Mouse (Mus musculus) neural tube, embryonic 11.5 days (tissue): ENCODE measurements around the gene Celsr3. TPM values are rescaled to one million over a fixed set of nuclear protein-coding genes. Genes with fewer than 3 reads are reported as not detected.

ENCODE experiments used
- ATAC-seq: fragments of 200-750 bp; cut with Nextera tagmentation; 2 replicates; pipeline ENCODE4 v1.8.0; 2017; ENCODE audit warnings: moderate number of reproducible peaks, mild to moderate bottlenecking, moderate TSS enrichment, moderate library complexity; ENCODE audit not compliant: insufficient read depth, low FRiP score, low TSS enrichment
- DNase-seq: peaks from one replicate; pipeline ENCODE4 v3.0.0-alpha.2; 2015; ENCODE audit warnings: low spot score
- H3K27ac ChIP-seq: fragments of 300-500 bp; sonication (generic); 2 replicates; pipeline ENCODE4 v1.5.1; 2014; ENCODE audit warnings: low read depth, mild to moderate bottlenecking, low read length
- H3K27me3 ChIP-seq: fragments of 300-500 bp; sonication (generic); 2 replicates; pipeline ENCODE4 v1.6.1; 2014; ENCODE audit warnings: mild to moderate bottlenecking, low read length, mixed read lengths; ENCODE audit not compliant: control insufficient read depth, insufficient read depth
- H3K36me3 ChIP-seq: fragments of 300-500 bp; sonication (generic); 2 replicates; pipeline ENCODE4 v1.6.1; 2014; ENCODE audit warnings: mild to moderate bottlenecking, low read length, moderate library complexity, mixed read lengths; ENCODE audit not compliant: control insufficient read depth, insufficient read depth
- H3K4me1 ChIP-seq: fragments of 300-500 bp; sonication (generic); 2 replicates; pipeline ENCODE4 v1.6.1; 2014; ENCODE audit warnings: low read length, mixed read lengths; ENCODE audit not compliant: control insufficient read depth, insufficient read depth
- H3K4me2 ChIP-seq: fragments of 300-500 bp; sonication (generic); 2 replicates; pipeline ENCODE4 v1.6.1; 2014; ENCODE audit warnings: low read depth, mild to moderate bottlenecking, moderate library complexity
- H3K4me3 ChIP-seq: fragments of 300-500 bp; sonication (generic); 2 replicates; pipeline ENCODE4 v1.5.1; 2014; ENCODE audit warnings: low read depth, low read length
- H3K9ac ChIP-seq: fragments of 300-500 bp; sonication (generic); 2 replicates; pipeline ENCODE4 v1.6.1; 2014; ENCODE audit warnings: mild to moderate bottlenecking, low read length
- H3K9me3 ChIP-seq: fragments of 300-500 bp; sonication (generic); 2 replicates; pipeline ENCODE4 v1.6.1; 2016; ENCODE audit warnings: low read length; ENCODE audit not compliant: control insufficient read depth
- WGBS: fragments of 180-500 bp; shearing (Covaris S2); extraction: QIAGEN DNeasy Blood & Tissue Kit; methylation state at CpG from one replicate; pipeline ENCODE4 v1.1.7; 2014; 5-methylcytosine and 5-hydroxymethylcytosine counted together
- microRNA-seq: library from miRNA; unstranded; fragments of <30 nt; microRNA quantifications from one replicate; pipeline ENCODE4, GENCODE M21; 2016
- polyA plus RNA-seq: library from polyadenylated mRNA; unstranded; fragments of >200 nt; fragmentation: Nextera tagmentation; extraction: Ambion mirVana; gene quantifications from 2 replicates; pipeline ENCODE4 v1.2.1, GENCODE M21; 2014

Celsr3 gene
- polyA plus RNA-seq, 1 experiment from 2014 or later = 6.7 TPM

- DNase-seq (peak; percentile 92), ATAC-seq (peak; percentile 86)
- H3K9me3 ChIP-seq = no peaks in the 10 kb centered on the region
- WGBS = 3% methylated on average over 25 of the region's 25 CpGs
- H3K36me3 ChIP-seq = no peaks in the 10 kb centered on the region
- 0 out of 2 replicates have a peak overlapping the region, but pooled peaks have one; percentile 27 for H3K27ac ChIP-seq
- peak overlapping the region; percentile 66 for H3K9ac ChIP-seq
- H3K4me3 ChIP-seq = peak overlapping the region; percentile 70
- H3K4me2 ChIP-seq = peak overlapping the region; percentile 93
- peaks cover 5% of the 10 kb centered on the region; the same call in 1 of the 2 replicates for H3K4me1 ChIP-seq
- H3K27me3 ChIP-seq = no peaks in the 10 kb centered on the region
These were observed 27.6 kb downstream of the Celsr3 start for GRCm38 (mm10) chr9:108853635-108854240.

GRCm38 (mm10) chr9:108854241-108854696, 28.1 kb downstream of the Celsr3 start:
- peak overlapping the region; percentile 70 for H3K4me3 ChIP-seq
- no peaks in the 10 kb centered on the region for H3K36me3 ChIP-seq
- peak overlapping the region; percentile 93 for H3K4me2 ChIP-seq
- DNase-seq = peak; percentile 87
- H3K4me1 ChIP-seq = peaks cover 5% of the 10 kb centered on the region; the same call in 1 of the 2 replicates
- H3K27ac ChIP-seq = 0 out of 2 replicates have a peak overlapping the region, but pooled peaks have one; percentile 27
- H3K9me3 ChIP-seq = no peaks in the 10 kb centered on the region
- no peaks in the 10 kb centered on the region for H3K27me3 ChIP-seq
- H3K9ac ChIP-seq = peak overlapping the region; percentile 66
- under 1% methylated on average over 28 of the region's 28 CpGs for WGBS
- ATAC-seq = peak; percentile 86

GRCm38 (mm10) chr9:108855335-108855734, 29.2 kb downstream of the Celsr3 start:
- H3K4me3 ChIP-seq = no peak overlapping the region; the same call in 1 of the 2 replicates
- ATAC-seq = no peak

GRCm38 (mm10) chr9:108858792-108859527, 32.8 kb downstream of the Celsr3 start:
- Histone ChIP-seq H3K4me1 (0 out of 2 replicates have a peak, but pooled peaks cover 2% of the 10 kb centered on the region), H3K4me3 (no peak overlapping the region), H3K9me3 (no peaks in the 10 kb centered on the region), H3K36me3 (no peaks in the 10 kb centered on the region), H3K4me2 (no peak overlapping the region), H3K9ac (no peak overlapping the region), H3K27me3 (no peaks in the 10 kb centered on the region), H3K27ac (no peak overlapping the region)
- WGBS = 81% methylated on average over 8 of the region's 8 CpGs
- ATAC-seq = no peak
- no peak for DNase-seq

More at GRCm38 (mm10) chr9:108855335-108855734, 29.2 kb downstream of the Celsr3 start:
- Histone ChIP-seq H3K36me3 (no peaks in the 10 kb centered on the region), H3K4me2 (no peak overlapping the region), H3K27me3 (no peaks in the 10 kb centered on the region), H3K9me3 (no peaks in the 10 kb centered on the region), H3K4me1 (peaks cover 5% of the 10 kb centered on the region; the same call in 1 of the 2 replicates), H3K9ac (no peak overlapping the region), H3K27ac (no peak overlapping the region)
- WGBS = 60% methylated on average over 5 of the region's 5 CpGs
- DNase-seq = no peak

Small RNA genes within 50 kb of the gene (microRNA-seq; reads per million reads assigned to microRNA genes)
- not detected for gene Gm23156

Other genes with a start within 250 kb of the Celsr3 start
- 166 and 179 TPM in 2 replicates for gene Wdr6, start 247.6 kb upstream of the Celsr3 start, polyA plus RNA-seq
- 10.5 and 11.7 TPM in 2 replicates for gene P4htm, start 228.7 kb upstream of the Celsr3 start, polyA plus RNA-seq
- gene Arih2, start 176.9 kb upstream of the Celsr3 start, polyA plus RNA-seq = 54.8 and 55.9 TPM in 2 replicates
- gene Slc25a20, start 164.2 kb upstream of the Celsr3 start, polyA plus RNA-seq = 31.0 and 32.8 TPM in 2 replicates
- 64.6 and 69.0 TPM in 2 replicates for gene Prkar2a, start 137.0 kb upstream of the Celsr3 start, polyA plus RNA-seq
- gene Ip6k2, start 42.5 kb upstream of the Celsr3 start, polyA plus RNA-seq = 121 and 129 TPM in 2 replicates
- 14.5 and 15.5 TPM in 2 replicates for gene Nckipsd, start 18.0 kb upstream of the Celsr3 start, polyA plus RNA-seq
- 8.8 and 13.2 TPM in 2 replicates for gene Slc26a6, start 27.0 kb downstream of the Celsr3 start, polyA plus RNA-seq
- gene Tmem89, start 88.3 kb downstream of the Celsr3 start, polyA plus RNA-seq = not detected in 2 replicates
- gene Uqcrc1, start 110.3 kb downstream of the Celsr3 start, polyA plus RNA-seq = 439 and 457 TPM in 2 replicates
- gene Col7a1, start 127.3 kb downstream of the Celsr3 start, polyA plus RNA-seq = 0.69 and 1.2 TPM in 2 replicates
- not detected in 2 replicates for gene Ucn2, start 159.7 kb downstream of the Celsr3 start, polyA plus RNA-seq
- gene Pfkfb4, start 165.5 kb downstream of the Celsr3 start, polyA plus RNA-seq = 14.4 and 14.6 TPM in 2 replicates
- 30.9 and 34.7 TPM in 2 replicates for gene Shisa5, start 212.2 kb downstream of the Celsr3 start, polyA plus RNA-seq
- 6.9 and 7.8 TPM in 2 replicates for gene Trex1, start 233.4 kb downstream of the Celsr3 start, polyA plus RNA-seq
- gene Atrip, start 247.8 kb downstream of the Celsr3 start, polyA plus RNA-seq = 25.3 and 26.4 TPM in 2 replicates